Mouse (Mus musculus): Measurements from ENCODE around the gene Vmn2r124.
"Not testable (repeated sequence)": the region's sequence is repeated elsewhere in the genome, so short reads cannot be mapped to it uniquely, and the experiment has no call there.

The Vmn2r124 gene

GRCm38 (mm10) chr17:18049124-18049523 lies at the start of gene Vmn2r124:
Vmn2r124 (plus strand) TSS chr17:18049424.
- no peak for DNase-seq (ENCODE audit: low read depth, low spot score)

DNA sequence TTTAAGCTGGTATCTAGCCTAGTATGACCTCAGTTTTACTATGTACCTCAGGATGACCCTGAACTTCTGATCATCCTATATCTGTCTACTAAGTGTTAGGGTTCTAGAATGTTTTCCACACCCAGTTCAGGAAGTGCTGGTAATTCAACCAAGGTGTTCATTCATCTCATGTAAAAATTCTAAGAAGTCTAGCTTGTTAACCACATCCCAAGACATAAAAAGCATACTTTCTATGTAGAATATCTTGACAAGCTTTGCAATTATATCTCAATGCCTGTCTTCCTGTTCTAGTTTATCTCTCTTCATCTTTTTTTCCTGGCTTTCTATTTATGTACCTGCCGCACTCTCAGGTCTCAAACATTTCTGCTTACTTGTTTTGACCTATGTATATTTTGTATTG lies 44.5 kb upstream of the Vmn2r124 start:
- DNase-seq (ENCODE audit: low read depth, low spot score) = no peak

DNA sequence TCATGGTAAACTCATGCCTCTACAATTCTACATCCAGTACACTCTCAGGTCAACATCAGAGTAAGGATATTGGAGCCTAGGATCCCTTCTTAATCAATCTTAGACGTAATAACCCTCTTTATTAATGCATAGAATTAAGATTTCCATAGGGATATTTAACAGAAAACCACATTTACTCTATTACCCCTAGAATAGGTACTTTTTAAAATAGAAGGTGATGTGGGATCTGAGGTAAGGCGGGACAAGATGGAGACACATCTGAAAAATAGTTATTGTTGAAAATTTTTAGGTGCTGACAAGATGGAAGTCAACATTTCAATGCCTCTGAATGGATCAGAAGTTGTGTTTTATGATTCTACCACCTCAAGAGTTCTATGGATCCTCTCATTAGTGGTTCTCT lies 27.8 kb upstream of the Vmn2r124 start, which contains the start of gene Fpr-rs4:
TSS of gene Fpr-rs4 (plus strand) at position 301 of the 400 bp plus-strand sequence.
- DNase-seq (ENCODE audit: low read depth, low spot score) = no peak

GRCm38 (mm10) chr17:18084716-18085115 lies 35.5 kb downstream of the Vmn2r124 start, which contains the start of gene Vmn2r91:
Vmn2r91 (plus strand) TSS chr17:18085016.
- not testable (repeated sequence) for DNase-seq (ENCODE audit: low read depth, low spot score)

DNA sequence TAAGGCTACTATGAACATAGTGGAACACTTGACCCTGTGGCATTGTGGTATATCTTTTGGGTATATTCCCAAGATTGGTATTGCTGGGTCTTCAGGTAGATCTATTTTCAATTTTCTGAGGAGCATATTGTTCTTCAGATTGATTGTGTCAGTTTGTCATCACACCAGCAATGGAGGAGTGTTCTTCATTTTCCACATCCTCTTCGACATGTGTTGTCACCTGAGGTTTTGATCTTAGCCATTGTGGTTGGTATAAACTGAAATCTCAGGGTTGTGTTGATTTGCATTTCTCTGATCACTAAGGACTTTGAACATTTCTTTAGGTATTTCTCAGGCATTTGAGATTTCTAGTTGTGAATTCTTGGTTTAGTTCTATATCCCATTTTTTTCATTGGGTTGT lies 46.4 kb downstream of the Vmn2r124 start:
- DNase-seq (ENCODE audit: low read depth, low spot score) = not testable (repeated sequence)

DNA sequence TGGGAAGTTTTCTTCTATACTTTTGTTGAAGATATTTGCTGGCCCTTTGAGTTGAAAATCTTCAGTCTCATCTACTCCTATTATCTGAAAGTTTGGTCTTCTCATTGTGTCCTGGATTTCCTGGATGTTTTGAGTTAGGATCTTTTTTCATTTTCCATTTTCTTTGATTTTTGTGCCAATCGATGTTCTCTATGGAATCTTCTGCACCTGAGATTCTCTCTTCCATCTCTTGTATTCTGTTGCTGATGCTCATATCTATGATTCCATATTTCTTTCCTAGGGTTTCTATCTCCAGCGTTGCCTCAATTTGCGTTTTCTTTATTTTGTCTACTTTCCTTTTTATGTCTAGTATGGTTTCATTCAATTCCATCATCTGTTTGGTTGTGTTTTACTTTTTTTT lies 53.0 kb downstream of the Vmn2r124 start:
- DNase-seq (ENCODE audit: low read depth, low spot score) = not testable (repeated sequence)

All from embryo, embryonic 11.5 days (tissue).